Mouse (Mus musculus) kidney, embryonic 16.5 days (tissue): Measurements from ENCODE around the gene Dcbld2. TPM values are rescaled to one million over a fixed set of nuclear protein-coding genes. Genes with fewer than 3 reads are reported as not detected.

Experiments
- ATAC-seq: fragments of 200-750 bp; cut with Nextera tagmentation; 2 replicates; pipeline ENCODE4 v1.8.0; 2017; ENCODE audit warnings: moderate TSS enrichment; ENCODE audit not compliant: low FRiP score, low TSS enrichment
- H3K27ac ChIP-seq: fragments of 300-500 bp; sonication (generic); 2 replicates; pipeline ENCODE4 v1.5.1; 2014; ENCODE audit warnings: low read length
- H3K27me3 ChIP-seq: fragments of 300-500 bp; sonication (generic); 2 replicates; pipeline ENCODE4 v1.6.1; 2014; ENCODE audit warnings: low read length, control low read depth, mixed read lengths; ENCODE audit not compliant: insufficient read depth
- H3K36me3 ChIP-seq: fragments of 300-500 bp; sonication (generic); 2 replicates; pipeline ENCODE4 v1.6.1; 2014; ENCODE audit warnings: low read length, control low read depth, mixed read lengths; ENCODE audit not compliant: insufficient read depth
- H3K4me1 ChIP-seq: fragments of 300-500 bp; sonication (generic); 2 replicates; pipeline ENCODE4 v1.6.1; 2014; ENCODE audit warnings: low read length, control low read depth, mixed read lengths; ENCODE audit not compliant: insufficient read depth
- H3K4me2 ChIP-seq: fragments of 300-500 bp; sonication (generic); replicated peaks from 2 replicates; pipeline ENCODE4 v1.6.1; 2014; ENCODE audit warnings: low read depth, low read length
- H3K4me3 ChIP-seq: fragments of 300-500 bp; sonication (generic); 2 replicates; pipeline ENCODE4 v1.5.1; 2014; ENCODE audit warnings: mild to moderate bottlenecking, low read length
- H3K9ac ChIP-seq: fragments of 300-500 bp; sonication (generic); replicated peaks from 2 replicates; pipeline ENCODE4 v1.6.1; 2014; ENCODE audit warnings: low read length
- H3K9me3 ChIP-seq: fragments of 300-500 bp; sonication (generic); 2 replicates; pipeline ENCODE4 v1.6.1; 2016; ENCODE audit warnings: low read length, control low read depth
- WGBS: fragments of 180-500 bp; shearing (Covaris S2); extraction: QIAGEN DNeasy Blood & Tissue Kit; methylation state at CpG from one replicate; pipeline ENCODE4 v1.1.7; 2014; 5-methylcytosine and 5-hydroxymethylcytosine counted together
- polyA plus RNA-seq: library from polyadenylated mRNA; unstranded; fragments of >200 nt; fragmentation: Nextera tagmentation; extraction: Ambion mirVana; gene quantifications from 2 replicates; pipeline ENCODE4 v1.2.1, GENCODE M21; 2015

Dcbld2 gene
- polyA plus RNA-seq, 1 experiment from 2014 or later, result 4.1 TPM

- H3K27me3 ChIP-seq, result no peaks in the 10 kb centered on the region
- no peak overlapping the region for H3K4me3 ChIP-seq
- no peaks in the 10 kb centered on the region for H3K9me3 ChIP-seq
- H3K4me2 ChIP-seq, result no peak overlapping the region
- no peak for ATAC-seq
- H3K27ac ChIP-seq, result no peak overlapping the region
- H3K9ac ChIP-seq, result no peak overlapping the region
- 86% methylated on average over 7 of the region's 7 CpGs for WGBS
- peaks cover 39% of the 10 kb centered on the region for H3K4me1 ChIP-seq
- no peaks in the 10 kb centered on the region for H3K36me3 ChIP-seq
Observed at GRCm38 (mm10) chr16:58516960-58517798, 108.9 kb downstream of the Dcbld2 start.

Other genes starting within 250 kb of the Dcbld2 start
- gene St3gal6, start 115.8 kb downstream of the Dcbld2 start, polyA plus RNA-seq, result 80.5 and 89.9 TPM in 2 replicates
- gene Gm813, start 208.5 kb downstream of the Dcbld2 start, polyA plus RNA-seq, result not detected in 2 replicates
- not detected in 2 replicates for gene E330017A01Rik, start 230.3 kb downstream of the Dcbld2 start, polyA plus RNA-seq